Mouse (Mus musculus) yolk sac, embryonic 10.5 days (tissue): ENCODE measurements at regions not wholly inside any gene's neighbourhood (a gene's known extent, or its start where the extent isn't known, plus 50 kb on each side); places are given as distances from the start of the nearest gene placed in this dataset.

Source experiments
- DNase-seq: peaks from one replicate; pipeline ENCODE4 v3.0.0-alpha.2; 2017; ENCODE audit warnings: low spot score

GRCm38 (mm10) chr6:117614386-117614785 is 226.6 kb upstream of the Zfp637 start:
- no peak for DNase-seq

- no peak for DNase-seq
Measured at GRCm38 (mm10) chr6:117617168-117617567, 223.8 kb upstream of the Zfp637 start.

- no peak for DNase-seq
Measured at GRCm38 (mm10) chr6:117617951-117618350, 223.0 kb upstream of the Zfp637 start.

- no peak for DNase-seq
Measured at GRCm38 (mm10) chr6:117619606-117620005, 221.4 kb upstream of the Zfp637 start.

- DNase-seq, result no peak
Measured at GRCm38 (mm10) chr6:117622446-117622845, 218.5 kb upstream of the Zfp637 start.

GRCm38 (mm10) chr6:117622946-117623345 is 218.0 kb upstream of the Zfp637 start:
- DNase-seq, result no peak

GRCm38 (mm10) chr6:117625716-117626115 is 215.3 kb upstream of the Zfp637 start:
- no peak for DNase-seq

GRCm38 (mm10) chr6:117627461-117627860 is 213.5 kb upstream of the Zfp637 start:
- no peak for DNase-seq

GRCm38 (mm10) chr6:117646628-117647027 is 194.4 kb upstream of the Zfp637 start:
- no peak for DNase-seq

GRCm38 (mm10) chr6:117650541-117650940 is 190.4 kb upstream of the Zfp637 start:
- no peak for DNase-seq

- DNase-seq, result no peak
Measured at GRCm38 (mm10) chr6:117651551-117651950, 189.4 kb upstream of the Zfp637 start.

GRCm38 (mm10) chr6:117652012-117652411 is 189.0 kb upstream of the Zfp637 start:
- DNase-seq, result no peak

- DNase-seq, result no peak
Measured at GRCm38 (mm10) chr6:117652917-117653316, 188.1 kb upstream of the Zfp637 start.

GRCm38 (mm10) chr6:117653886-117654425 is 187.0 kb upstream of the Zfp637 start:
- no peak for DNase-seq

GRCm38 (mm10) chr6:117655986-117656385 is 185.0 kb upstream of the Zfp637 start:
- no peak for DNase-seq

- DNase-seq, result peak; percentile 26
Measured at GRCm38 (mm10) chr6:117660576-117660975, 180.4 kb upstream of the Zfp637 start.

GRCm38 (mm10) chr6:117662635-117663034 is 178.3 kb upstream of the Zfp637 start:
- DNase-seq, result no peak

- no peak for DNase-seq
Measured at GRCm38 (mm10) chr6:117670337-117670736, 170.6 kb upstream of the Zfp637 start.

- DNase-seq, result no peak
Measured at GRCm38 (mm10) chr6:117670792-117671525, 170.0 kb upstream of the Zfp637 start.

GRCm38 (mm10) chr6:117675059-117675800 is 165.8 kb upstream of the Zfp637 start:
- DNase-seq, result no peak

- no peak for DNase-seq
Measured at GRCm38 (mm10) chr6:117676064-117676821, 164.7 kb upstream of the Zfp637 start.

GRCm38 (mm10) chr6:117677062-117677461 is 163.9 kb upstream of the Zfp637 start:
- no peak for DNase-seq
